Mouse (Mus musculus) intestine, embryonic 14.5 days (tissue): Measurements from ENCODE around the gene Cdca7. TPM values are rescaled to one million over a fixed set of nuclear protein-coding genes. Genes with fewer than 3 reads are reported as not detected.

Experiments
- ATAC-seq: fragments of 200-750 bp; cut with Nextera tagmentation; replicated peaks from 2 replicates; pipeline ENCODE4 v1.8.0; 2017; ENCODE audit warnings: low read depth, moderate number of reproducible peaks, moderate TSS enrichment, moderate library complexity; ENCODE audit not compliant: low FRiP score, low TSS enrichment
- DNase-seq: peaks from one replicate; pipeline ENCODE4 v3.0.0-alpha.2; 2018; ENCODE audit warnings: low spot score
- H3K27ac ChIP-seq: fragments of 300-500 bp; sonication (generic); 2 replicates; pipeline ENCODE4 v1.5.1; 2014; ENCODE audit warnings: low read depth, mild to moderate bottlenecking, control low read depth
- H3K27me3 ChIP-seq: fragments of 300-500 bp; sonication (generic); replicated peaks from 2 replicates; pipeline ENCODE4 v1.6.1; 2014; ENCODE audit warnings: low read length, control low read depth; ENCODE audit not compliant: control insufficient read depth, insufficient read depth
- H3K36me3 ChIP-seq: fragments of 300-500 bp; sonication (generic); 2 replicates; pipeline ENCODE4 v1.6.1; 2014; ENCODE audit warnings: low read length, control low read depth; ENCODE audit not compliant: control insufficient read depth, insufficient read depth
- H3K4me1 ChIP-seq: fragments of 300-500 bp; sonication (generic); replicated peaks from 2 replicates; pipeline ENCODE4 v1.6.1; 2014; ENCODE audit warnings: low read length, control low read depth, mixed read lengths; ENCODE audit not compliant: control insufficient read depth, insufficient read depth
- H3K4me2 ChIP-seq: fragments of 300-500 bp; sonication (generic); 2 replicates; pipeline ENCODE4 v1.6.1; 2014; ENCODE audit warnings: low read length
- H3K4me3 ChIP-seq: fragments of 300-500 bp; sonication (generic); 2 replicates; pipeline ENCODE4 v1.5.1; 2014; ENCODE audit warnings: low read depth, low read length, control low read depth, mixed read lengths
- H3K9ac ChIP-seq: fragments of 300-500 bp; sonication (generic); 2 replicates; pipeline ENCODE4 v1.6.1; 2014; ENCODE audit warnings: mild to moderate bottlenecking, low read length
- H3K9me3 ChIP-seq: fragments of 300-500 bp; sonication (generic); 2 replicates; pipeline ENCODE4 v1.6.1; 2016; ENCODE audit warnings: low read length, control low read depth; ENCODE audit not compliant: control insufficient read depth
- WGBS: fragments of 180-500 bp; shearing (Covaris S2); extraction: QIAGEN DNeasy Blood & Tissue Kit; methylation state at CpG from one replicate; pipeline ENCODE4 v1.1.7; 2014; 5-methylcytosine and 5-hydroxymethylcytosine counted together
- polyA plus RNA-seq: library from polyadenylated mRNA; unstranded; fragments of >200 nt; fragmentation: Nextera tagmentation; extraction: Ambion mirVana; gene quantifications from 2 replicates; pipeline ENCODE4 v1.2.1, GENCODE M21; 2014

Cdca7 gene
- 162 and 181 TPM in 2 replicates for polyA plus RNA-seq

DNA sequence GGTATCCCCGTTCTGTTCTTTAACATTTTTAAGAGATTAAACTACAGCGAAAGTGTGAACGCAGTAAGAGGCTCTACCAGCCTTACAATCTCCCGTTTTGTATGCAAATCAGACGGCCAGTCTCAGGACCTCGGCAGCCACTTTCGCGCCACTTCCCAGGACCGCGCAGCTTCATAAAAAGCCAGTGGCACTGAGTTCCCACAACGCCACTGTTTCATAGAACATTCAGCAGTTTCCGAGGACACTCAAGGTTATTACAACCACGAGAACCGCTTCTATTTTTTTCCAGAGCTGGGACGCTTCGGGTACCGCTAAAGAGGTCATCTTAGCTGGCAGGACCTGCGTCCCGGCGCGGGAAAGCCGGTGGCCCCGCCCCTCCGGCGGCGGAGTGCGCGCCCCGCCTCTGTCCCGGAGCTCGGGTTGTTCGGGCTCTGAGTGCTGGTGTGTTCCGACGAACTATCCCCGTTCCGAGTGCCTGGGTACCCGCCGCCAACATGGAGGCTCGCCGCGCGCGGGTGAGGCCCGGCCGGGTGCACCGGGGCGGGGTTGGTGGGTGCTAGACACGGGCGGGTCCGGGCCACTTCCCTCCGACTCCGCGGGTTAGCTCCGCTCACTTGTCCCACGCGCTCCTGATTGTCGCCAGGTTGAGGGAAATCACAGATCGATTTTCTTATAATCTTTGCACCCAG, at the start of gene Cdca7:
TSS of gene Cdca7 (plus strand) at position 363 of the 689 bp plus-strand sequence.
- no peaks in the 10 kb centered on the region for H3K27me3 ChIP-seq
- no peaks in the 10 kb centered on the region for H3K9me3 ChIP-seq
- H3K36me3 ChIP-seq, result peaks cover 23% of the 10 kb centered on the region
- DNase-seq (peak; percentile 98), ATAC-seq (peak; percentile 86)
- under 1% methylated on average over 58 of the region's 58 CpGs for WGBS
- peak within 1 kb of the TSS; percentile 79 for H3K4me3 ChIP-seq
- H3K4me1 ChIP-seq, result peaks cover 30% of the 10 kb centered on the region
- H3K9ac ChIP-seq, result peak within 1 kb of the TSS; percentile 94
- H3K27ac ChIP-seq, result peak within 1 kb of the TSS; percentile 99
- H3K4me2 ChIP-seq, result peak within 1 kb of the TSS; percentile 72

DNA sequence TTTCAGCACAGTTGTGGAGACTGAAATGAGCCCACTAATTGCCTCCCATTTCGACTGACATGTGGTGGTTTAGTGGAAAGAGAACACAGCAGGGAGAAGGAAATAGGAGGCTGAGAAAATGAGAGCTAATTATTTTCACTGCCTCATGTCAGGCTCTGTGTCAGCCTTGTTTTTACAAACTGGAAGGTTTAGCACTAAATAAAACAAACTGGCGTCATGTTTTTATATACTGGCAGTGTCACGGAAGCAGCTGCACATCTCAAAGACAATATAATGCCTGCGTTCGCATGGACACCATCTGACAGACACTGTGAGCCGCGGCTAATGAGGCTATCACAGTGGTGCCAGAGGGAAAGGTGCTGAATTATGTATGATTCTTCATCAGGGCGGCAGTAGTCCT, 49.2 kb upstream of the Cdca7 start:
- Histone ChIP-seq H3K27me3 (no peaks in the 10 kb centered on the region), H3K4me1 (no peaks in the 10 kb centered on the region), H3K9ac (no peak overlapping the region), H3K9me3 (no peaks in the 10 kb centered on the region), H3K4me2 (no peak overlapping the region), H3K36me3 (no peaks in the 10 kb centered on the region), H3K27ac (no peak overlapping the region), H3K4me3 (no peak overlapping the region)
- 36% methylated on average over 8 of the region's 8 CpGs for WGBS
- ATAC-seq (no peak), DNase-seq (no peak)

DNA sequence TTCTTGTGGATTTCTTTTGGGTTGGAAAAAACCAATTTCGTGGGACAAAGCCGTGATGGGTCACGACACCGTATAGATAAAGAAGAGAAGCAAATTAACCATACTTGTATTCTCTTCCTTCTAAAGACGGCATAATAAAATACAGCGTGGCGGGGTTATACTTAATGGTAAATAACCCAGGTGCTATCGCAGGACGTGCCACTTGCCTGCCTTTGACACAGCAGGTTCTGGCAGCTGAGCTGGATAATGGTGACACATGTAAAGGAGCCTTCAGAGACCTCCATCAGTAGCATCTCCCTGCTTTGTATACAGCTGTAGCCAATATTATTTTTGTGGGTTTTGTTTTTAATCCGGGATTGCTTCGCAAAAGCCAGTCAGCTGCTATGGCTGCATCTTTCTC, 48.7 kb upstream of the Cdca7 start:
- Histone ChIP-seq H3K4me3 (no peak overlapping the region), H3K9me3 (no peaks in the 10 kb centered on the region), H3K4me1 (no peaks in the 10 kb centered on the region), H3K4me2 (no peak overlapping the region), H3K27me3 (no peaks in the 10 kb centered on the region), H3K9ac (no peak overlapping the region), H3K36me3 (no peaks in the 10 kb centered on the region), H3K27ac (no peak overlapping the region)
- no peak for ATAC-seq
- DNase-seq, result no peak
- 61% methylated on average over 11 of the region's 11 CpGs for WGBS

- ATAC-seq, result no peak
- 0 out of 2 replicates have a peak, but pooled peaks cover 13% of the 10 kb centered on the region for H3K36me3 ChIP-seq
- no peak overlapping the region for H3K4me2 ChIP-seq
- DNase-seq, result no peak
- 74% methylated on average over 8 of the region's 8 CpGs for WGBS
- no peaks in the 10 kb centered on the region for H3K9me3 ChIP-seq
- no peaks in the 10 kb centered on the region for H3K27me3 ChIP-seq
- H3K9ac ChIP-seq, result no peak overlapping the region
- no peak overlapping the region for H3K4me3 ChIP-seq
- no peaks in the 10 kb centered on the region for H3K4me1 ChIP-seq
- no peak overlapping the region for H3K27ac ChIP-seq
Observed at GRCm38 (mm10) chr2:72438941-72439533, 36.9 kb upstream of the Cdca7 start.

GRCm38 (mm10) chr2:72441010-72441409, 34.9 kb upstream of the Cdca7 start:
- Histone ChIP-seq H3K27me3 (no peaks in the 10 kb centered on the region), H3K9ac (no peak overlapping the region), H3K36me3 (0 out of 2 replicates have a peak, but pooled peaks cover 13% of the 10 kb centered on the region), H3K27ac (no peak overlapping the region), H3K4me3 (no peak overlapping the region), H3K4me1 (no peaks in the 10 kb centered on the region), H3K9me3 (no peaks in the 10 kb centered on the region), H3K4me2 (no peak overlapping the region)
- WGBS, result 97% methylated on average over 9 of the region's 9 CpGs
- DNase-seq (no peak), ATAC-seq (no peak)

- ATAC-seq (no peak), DNase-seq (no peak)
- Histone ChIP-seq H3K9me3 (no peaks in the 10 kb centered on the region), H3K4me2 (no peak overlapping the region), H3K9ac (no peak overlapping the region), H3K4me3 (no peak overlapping the region), H3K36me3 (0 out of 2 replicates have a peak, but pooled peaks cover 13% of the 10 kb centered on the region), H3K4me1 (no peaks in the 10 kb centered on the region), H3K27ac (no peak overlapping the region), H3K27me3 (no peaks in the 10 kb centered on the region)
- 89% methylated on average over 6 of the region's 6 CpGs for WGBS
Observed at GRCm38 (mm10) chr2:72442825-72443224, 33.1 kb upstream of the Cdca7 start.

DNA sequence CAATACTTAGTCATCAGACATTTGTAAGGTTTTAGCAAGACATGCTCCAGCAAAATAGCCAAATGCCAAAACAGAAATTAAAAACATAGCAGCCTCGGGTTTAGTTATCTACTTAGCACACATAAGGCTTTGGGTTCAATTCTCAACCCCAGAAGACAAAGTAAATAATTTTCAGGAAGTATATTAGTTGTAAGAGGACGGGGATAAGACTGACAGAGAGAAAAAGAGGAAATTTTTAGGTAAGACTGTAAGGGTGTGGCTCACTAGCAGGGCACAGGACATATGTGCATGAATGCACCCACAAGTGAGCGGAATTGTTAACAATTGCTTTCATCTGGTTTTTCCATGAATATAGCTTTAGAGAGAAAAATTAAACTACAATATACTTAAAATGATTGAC, 32.0 kb upstream of the Cdca7 start:
- H3K4me1 ChIP-seq, result no peaks in the 10 kb centered on the region
- H3K4me3 ChIP-seq, result no peak overlapping the region
- no peak overlapping the region for H3K4me2 ChIP-seq
- no peak overlapping the region for H3K27ac ChIP-seq
- H3K9ac ChIP-seq, result no peak overlapping the region
- no peak for DNase-seq
- no peaks in the 10 kb centered on the region for H3K27me3 ChIP-seq
- ATAC-seq, result no peak
- H3K9me3 ChIP-seq, result no peaks in the 10 kb centered on the region
- WGBS, result 85% methylated on average over 3 of the region's 3 CpGs
- H3K36me3 ChIP-seq, result 0 out of 2 replicates have a peak, but pooled peaks cover 9% of the 10 kb centered on the region

- Histone ChIP-seq H3K36me3 (0 out of 2 replicates have a peak, but pooled peaks cover 7% of the 10 kb centered on the region), H3K27ac (no peak overlapping the region), H3K4me2 (no peak overlapping the region), H3K4me1 (no peaks in the 10 kb centered on the region), H3K9ac (no peak overlapping the region), H3K4me3 (no peak overlapping the region), H3K9me3 (no peaks in the 10 kb centered on the region), H3K27me3 (no peaks in the 10 kb centered on the region)
- DNase-seq, result no peak
- 93% methylated on average over 3 of the region's 3 CpGs for WGBS
- ATAC-seq, result no peak
Observed at GRCm38 (mm10) chr2:72446106-72446505, 29.9 kb upstream of the Cdca7 start.

DNA sequence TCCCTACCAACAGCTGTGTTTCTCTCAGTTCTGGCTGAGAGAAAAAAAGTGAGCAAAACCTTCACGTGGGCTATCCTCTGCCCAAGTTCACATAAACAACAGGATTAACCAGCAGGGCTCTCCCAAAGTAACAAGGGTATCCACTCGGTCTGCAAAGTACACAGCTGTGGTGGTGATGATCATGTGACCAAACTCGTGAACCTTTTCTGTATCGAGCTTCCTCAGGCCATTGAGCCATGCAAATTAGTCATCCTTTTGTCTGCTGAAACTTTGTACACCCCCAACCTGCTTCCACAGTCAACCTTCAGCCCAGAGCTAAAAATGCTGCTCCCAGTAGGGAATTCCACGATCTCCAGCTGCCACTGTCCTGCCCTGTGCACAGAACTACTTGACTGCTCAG, 29.3 kb upstream of the Cdca7 start:
- Histone ChIP-seq H3K4me1 (no peaks in the 10 kb centered on the region), H3K9me3 (no peaks in the 10 kb centered on the region), H3K9ac (no peak overlapping the region), H3K4me3 (no peak overlapping the region), H3K36me3 (0 out of 2 replicates have a peak, but pooled peaks cover 4% of the 10 kb centered on the region), H3K27me3 (no peaks in the 10 kb centered on the region), H3K4me2 (no peak overlapping the region), H3K27ac (no peak overlapping the region)
- WGBS, result 47% methylated on average over 5 of the region's 5 CpGs
- DNase-seq (no peak), ATAC-seq (no peak)
